Mouse (Mus musculus) small intestine, adult 2 months (tissue): ENCODE results near the gene 4921539E11Rik.

ENCODE experiments used
- CTCF ChIP-seq: fragments of 200-500 bp; IDR thresholded peaks from 2 replicates; pipeline ENCODE4 v1.5.1; 2012; ENCODE audit warnings: low read depth, mild to moderate bottlenecking, control low read depth, inconsistent platforms, low read length, moderate library complexity, mixed read lengths; ENCODE audit not compliant: insufficient replicate concordance, insufficient read length; ENCODE audit errors: extremely low read depth
- POLR2A ChIP-seq: fragments of 200-500 bp; IDR thresholded peaks from 2 replicates; pipeline ENCODE4 v1.6.1; 2012; ENCODE audit warnings: low read depth, mild to moderate bottlenecking, control low read depth, inconsistent platforms, low read length, moderate library complexity

DNA sequence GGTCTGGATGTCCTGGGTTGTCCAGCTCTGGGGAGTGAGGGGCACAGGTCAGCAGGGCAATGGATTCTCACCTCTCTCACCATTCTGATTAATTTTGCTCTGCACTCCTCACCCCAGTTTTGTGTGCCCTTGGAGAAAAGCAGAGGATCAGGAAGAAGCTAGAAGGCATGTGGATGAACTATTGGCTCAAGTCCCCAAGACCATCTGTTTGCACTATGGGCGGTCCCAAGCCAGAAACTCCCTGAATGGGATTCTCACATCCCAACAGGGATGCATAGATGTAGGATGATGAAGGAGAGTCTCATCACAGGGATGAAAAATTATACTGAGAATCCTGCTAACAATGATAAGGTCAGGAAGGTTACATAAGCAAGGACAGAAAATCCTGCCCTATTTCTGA lies 13.2 kb upstream of the 4921539E11Rik start:
- TF ChIP-seq POLR2A, result no peak
- no peak for TF ChIP-seq CTCF
